Mouse (Mus musculus) R1 (cell line): ENCODE data around the gene Cnnm4.
A peak's percentile ranks its signal among the peaks of the same experiment; 100 is the strongest.

Experiments used
- DNase-seq: peaks from one replicate; pipeline ENCODE4 v3.0.0-alpha.2; 2018; ENCODE audit warnings: low read depth, low spot score

Gene Cnnm4

GRCm38 (mm10) chr1:36541844-36542243, 70.4 kb downstream of the Cnnm4 start:
- DNase-seq = no peak

GRCm38 (mm10) chr1:36542925-36543324, 71.5 kb downstream of the Cnnm4 start:
- DNase-seq = no peak

GRCm38 (mm10) chr1:36545382-36545781, 74.0 kb downstream of the Cnnm4 start:
- DNase-seq = peak; percentile 43

- DNase-seq = peak; percentile 67
Measured at GRCm38 (mm10) chr1:36545845-36546600, 74.6 kb downstream of the Cnnm4 start.

DNA sequence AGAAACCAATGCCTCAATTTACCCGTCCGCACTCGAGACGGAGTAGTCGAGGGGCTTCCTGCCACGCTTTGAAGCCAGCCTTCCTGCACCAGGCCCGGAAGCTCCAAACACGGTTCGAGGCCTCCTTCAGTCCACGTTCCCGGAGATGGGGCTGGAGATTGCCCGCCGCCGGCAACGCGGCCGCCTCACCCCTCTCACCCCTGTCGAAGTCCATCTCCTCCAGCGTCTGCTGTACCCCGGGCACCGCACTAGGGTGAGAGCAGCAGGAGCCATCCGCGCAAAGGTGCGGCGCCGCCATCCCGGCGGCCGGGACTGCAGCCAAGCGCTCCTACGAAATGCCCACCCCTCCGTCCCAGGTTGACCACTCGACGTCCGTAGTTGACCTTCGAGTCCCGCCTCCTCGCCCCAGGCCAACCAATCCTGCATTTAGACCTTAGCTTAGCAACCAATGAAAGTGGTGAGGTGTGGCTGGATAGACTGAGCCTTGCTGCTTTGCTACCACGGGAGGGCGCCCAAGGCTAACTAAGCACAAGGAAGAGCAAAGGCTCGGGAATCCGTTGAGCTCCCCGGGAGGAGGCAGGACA, 75.6 kb downstream of the Cnnm4 start, which contains the start of gene Ankrd39:
Gene Ankrd39 (minus strand): TSS at position 558 of the 584 bp plus-strand sequence.
- peak; percentile 99 for DNase-seq

- DNase-seq = no peak
Measured at GRCm38 (mm10) chr1:36547981-36548598, 76.7 kb downstream of the Cnnm4 start.

DNA sequence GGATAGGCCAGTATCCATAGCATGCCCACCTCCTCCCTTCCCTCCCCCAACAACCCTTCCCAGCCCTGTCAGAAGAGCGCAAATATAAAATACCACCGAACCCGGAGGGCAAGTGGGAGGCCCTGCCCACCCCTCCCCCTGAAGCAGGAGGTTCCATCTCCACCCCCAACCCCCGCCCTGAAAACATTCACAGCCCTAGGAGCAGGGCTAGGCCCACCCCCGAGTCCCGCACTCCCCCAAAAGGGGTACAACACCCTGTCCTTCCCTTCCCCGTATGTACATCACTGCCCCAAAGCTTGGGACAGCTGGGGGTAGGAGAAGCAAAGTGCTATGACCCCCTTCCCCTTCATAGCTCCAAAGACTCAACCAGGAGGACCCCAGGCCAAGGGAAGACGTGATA, 77.4 kb downstream of the Cnnm4 start:
- no peak for DNase-seq

- DNase-seq = no peak
Measured at GRCm38 (mm10) chr1:36549491-36549890, 78.1 kb downstream of the Cnnm4 start.

- no peak for DNase-seq
Measured at GRCm38 (mm10) chr1:36550075-36550863, 78.8 kb downstream of the Cnnm4 start.

DNA sequence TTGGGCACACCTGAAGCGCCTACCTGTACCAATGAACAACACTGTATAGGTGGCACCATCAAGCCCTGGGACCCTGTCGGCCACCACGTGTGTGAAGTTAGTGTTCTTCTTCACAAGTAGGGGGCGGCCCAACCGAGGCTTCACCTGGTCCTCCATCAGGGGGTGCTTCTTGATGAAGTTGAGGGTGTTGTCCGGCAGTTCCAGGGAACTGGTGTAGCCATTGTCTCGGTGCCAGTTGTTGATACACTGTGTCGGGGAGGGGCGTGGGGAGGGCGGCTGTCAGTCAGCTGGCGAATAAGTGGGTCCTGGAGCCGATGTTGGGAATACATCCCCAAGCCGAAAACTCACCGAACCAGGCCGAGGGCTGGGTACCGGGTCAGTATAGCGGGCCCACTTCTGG, 80.5 kb downstream of the Cnnm4 start:
- DNase-seq = no peak

- no peak for DNase-seq
Measured at GRCm38 (mm10) chr1:36552506-36552905, 81.1 kb downstream of the Cnnm4 start.

DNA sequence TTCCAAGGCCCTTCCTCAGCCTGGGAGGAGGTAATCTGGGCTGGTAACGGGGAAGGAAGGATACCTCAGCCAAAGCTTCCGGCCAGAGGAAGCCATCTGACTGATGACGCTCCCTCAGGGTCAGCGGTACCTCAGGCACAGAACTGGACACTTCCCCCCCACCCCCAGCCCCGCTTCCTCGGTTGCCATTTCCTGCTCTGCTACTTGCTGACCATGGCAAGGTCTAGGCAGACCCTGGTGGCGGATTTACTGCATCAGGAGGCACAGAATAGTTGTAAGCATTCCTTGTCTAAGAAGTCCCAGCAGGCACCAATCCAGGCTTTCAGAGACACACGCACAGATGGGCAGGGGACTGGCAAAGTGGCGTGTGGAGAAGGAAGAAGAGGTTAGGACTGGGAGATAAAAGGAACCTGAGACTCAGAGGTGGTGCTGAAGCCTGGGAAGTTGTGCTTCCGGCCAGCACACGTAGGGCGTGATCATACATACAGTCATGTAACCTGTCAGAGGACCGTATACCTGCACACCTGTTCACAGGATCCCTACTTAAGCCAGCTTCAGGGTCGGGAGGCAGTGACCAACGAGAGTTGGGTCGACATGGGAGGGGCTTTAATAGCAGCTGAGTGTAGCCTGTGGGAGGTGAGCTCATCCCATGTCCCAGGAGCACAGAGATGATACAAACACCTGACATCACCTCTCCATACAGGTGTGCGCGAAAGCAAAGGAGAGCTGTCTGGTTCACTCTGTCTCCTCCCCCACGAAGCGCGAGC, 83.4 kb downstream of the Cnnm4 start:
- DNase-seq = no peak

DNA sequence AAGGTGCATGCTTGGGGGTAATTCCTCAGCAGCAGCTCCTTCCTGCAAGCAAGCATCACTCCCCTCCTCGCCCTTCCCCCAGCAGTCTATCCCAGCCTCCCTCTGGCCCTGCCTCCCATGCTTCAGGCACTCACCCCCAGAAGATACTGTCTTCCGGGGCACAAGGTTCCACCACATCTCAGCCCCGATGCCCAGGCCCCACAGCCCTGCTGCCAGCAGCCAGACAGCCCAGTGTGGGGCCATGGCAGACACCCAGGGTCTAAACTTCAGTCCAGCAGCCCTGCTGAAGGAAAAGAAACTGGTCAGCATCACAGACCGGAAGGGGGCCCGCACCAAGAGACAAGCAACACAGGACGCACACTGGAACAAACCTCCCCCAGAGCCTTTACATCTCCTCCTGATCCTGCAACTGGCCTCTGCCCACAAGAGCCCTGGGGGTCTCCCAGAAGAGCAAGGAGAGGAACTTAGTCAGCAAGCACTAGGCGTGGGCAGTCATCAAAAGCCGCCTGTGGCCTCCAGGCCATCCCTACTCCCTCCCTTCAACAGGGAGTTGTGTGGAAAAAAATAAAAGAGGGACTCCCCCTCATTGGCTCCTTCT, 84.5 kb downstream of the Cnnm4 start:
- DNase-seq = no peak

GRCm38 (mm10) chr1:36556553-36557456, 85.4 kb downstream of the Cnnm4 start:
- DNase-seq = peak; percentile 92

DNA sequence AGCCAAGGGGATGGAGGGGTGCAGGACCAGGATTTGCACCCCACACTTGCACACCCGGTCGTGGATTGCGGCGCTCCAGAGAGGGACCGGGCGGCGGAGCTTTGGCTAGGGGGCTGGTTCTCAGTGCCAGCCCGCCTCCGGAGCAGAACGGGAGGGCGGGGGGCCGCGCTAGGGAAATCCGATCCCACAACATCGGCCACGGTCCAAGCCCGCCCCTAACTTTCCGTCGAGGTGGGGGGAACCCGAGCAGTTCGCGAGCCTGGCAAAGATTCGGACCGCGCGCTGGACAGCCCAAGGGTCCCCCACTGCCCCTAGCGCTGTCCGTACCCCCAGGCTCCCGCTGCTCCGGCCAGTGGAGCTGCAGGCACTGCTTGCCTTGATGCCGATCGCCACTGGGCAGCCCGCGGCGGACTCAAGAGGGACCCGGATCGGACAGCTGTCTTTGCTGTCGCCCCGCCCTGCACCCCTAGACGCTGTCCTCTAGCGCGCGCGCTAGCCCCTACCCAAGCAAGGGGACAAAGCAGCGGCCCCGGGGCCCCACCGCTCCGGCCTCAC, 86.1 kb downstream of the Cnnm4 start:
- no peak for DNase-seq
